Mouse (Mus musculus) brain, embryonic 14.5 days (tissue): Measurements from ENCODE around the gene Fam92b.

Experiments used
- CTCF ChIP-seq: fragments of 200-500 bp; IDR thresholded peaks from 2 replicates; pipeline ENCODE4 v1.5.1; 2012; ENCODE audit warnings: inconsistent platforms, mild to moderate bottlenecking, moderate library complexity, borderline replicate concordance; ENCODE audit not compliant: insufficient read depth, insufficient read length; ENCODE audit errors: extremely low read depth
- POLR2A ChIP-seq: fragments of 200-500 bp; IDR thresholded peaks from 2 replicates; pipeline ENCODE4 v1.6.1; 2012; ENCODE audit warnings: mild to moderate bottlenecking, inconsistent platforms, borderline replicate concordance; ENCODE audit not compliant: poor library complexity, insufficient read depth, insufficient read length, severe bottlenecking; ENCODE audit errors: extremely low read depth

DNA sequence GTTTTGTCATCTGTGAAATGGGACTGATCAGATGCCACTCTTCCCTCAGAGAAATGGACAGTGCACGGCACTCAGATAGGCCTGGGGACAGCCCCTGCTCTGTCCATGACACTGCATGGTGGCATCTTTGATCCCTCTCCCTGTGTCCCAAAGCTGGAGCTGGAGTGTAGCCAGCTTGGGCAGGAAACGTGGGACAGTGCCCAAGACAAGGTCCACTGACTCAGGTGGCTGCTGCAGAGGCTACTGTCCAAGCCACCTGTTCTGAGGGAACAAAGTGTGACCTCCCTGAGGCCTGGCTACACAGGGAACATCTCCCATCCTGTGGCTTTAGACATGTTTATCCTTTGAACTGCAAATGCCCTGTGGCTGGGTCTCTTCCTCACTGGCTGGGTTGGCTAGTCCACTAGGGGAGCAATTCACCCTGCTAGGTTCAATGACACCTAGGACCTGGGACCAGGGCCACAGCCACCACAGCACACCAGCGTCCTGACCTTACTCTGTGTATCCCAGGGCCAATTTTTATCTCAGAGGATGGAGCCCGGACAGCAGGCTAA is 4.7 kb upstream of the Fam92b start:
- TF ChIP-seq CTCF (no peak), POLR2A (no peak)
